Mouse (Mus musculus) heart, adult 11 months (tissue): ENCODE data around the gene Siglecg.

Source experiments
- DNase-seq: peaks from one replicate; pipeline ENCODE4 v3.0.0; 2022

The Siglecg gene

GRCm38 (mm10) chr7:43443126-43443916 lies 35.3 kb downstream of the Siglecg start:
- peak; percentile 99 for DNase-seq

DNA sequence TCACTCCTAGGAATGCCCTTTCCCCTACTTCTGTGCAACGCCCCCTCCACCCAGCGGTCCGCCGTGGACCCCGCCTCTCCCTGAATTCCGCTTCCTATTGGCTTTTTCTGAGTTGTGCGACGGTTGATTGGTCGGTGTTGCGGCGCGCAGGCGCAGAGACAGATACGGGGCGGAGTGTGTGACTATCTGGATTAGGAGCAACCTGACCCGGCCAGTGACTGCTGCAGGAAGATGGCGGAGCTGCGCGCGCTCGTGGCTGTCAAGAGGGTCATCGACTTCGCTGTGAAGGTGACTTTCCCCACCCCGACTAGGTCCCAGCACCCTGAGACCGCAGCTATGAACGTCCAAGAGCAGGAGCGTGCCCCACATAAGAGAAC lies 35.9 kb downstream of the Siglecg start, which contains the start of the genes Etfb and Gm45233:
Gene Etfb, plus strand, starts transcription at position 167 of the 377 bp plus-strand sequence.
Gene Gm45233, plus strand, starts transcription at position 212 of the 377 bp plus-strand sequence.
- DNase-seq, result peak; percentile 100

DNA sequence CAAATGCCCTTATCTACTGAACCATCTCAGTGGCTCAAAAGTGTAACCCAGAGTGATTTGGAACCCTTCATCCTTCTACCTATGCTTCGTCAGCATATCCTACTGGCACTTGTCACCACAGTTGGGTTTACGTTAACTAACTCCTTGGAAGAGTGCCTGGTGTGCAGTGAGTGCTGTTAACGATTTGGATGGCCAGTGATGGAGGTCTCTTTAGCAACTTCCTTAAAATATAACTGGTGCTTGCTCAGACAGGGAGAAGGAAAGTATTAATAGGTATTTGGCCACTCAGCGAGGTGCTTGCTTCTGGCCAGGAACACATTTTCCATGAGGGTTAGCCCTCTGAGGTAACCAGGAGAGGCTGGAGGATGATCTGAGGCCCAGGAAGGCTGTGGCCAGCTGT lies 39.8 kb downstream of the Siglecg start:
- no peak for DNase-seq

DNA sequence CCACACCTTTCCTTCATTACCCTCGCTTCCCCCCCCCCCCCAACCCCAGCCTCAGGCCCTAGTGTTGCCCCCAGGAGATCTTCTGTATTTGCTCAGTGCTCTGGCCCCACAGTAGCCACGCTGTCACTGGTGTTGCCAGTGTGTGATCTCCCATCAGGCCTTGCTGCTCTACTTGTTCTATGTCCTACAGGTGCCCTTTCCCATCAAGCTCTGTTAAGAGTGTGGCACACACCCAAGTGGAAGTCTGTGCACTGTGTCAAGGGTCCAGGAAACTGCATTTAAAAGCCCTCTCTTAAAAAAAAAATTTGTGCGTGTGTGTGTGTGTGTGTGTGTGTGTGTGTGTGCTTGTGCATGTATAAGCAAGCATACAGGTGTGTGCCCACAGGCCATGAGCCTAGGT lies 40.2 kb downstream of the Siglecg start:
- no peak for DNase-seq

GRCm38 (mm10) chr7:43449811-43450210 lies 41.8 kb downstream of the Siglecg start:
- no peak for DNase-seq

- no peak for DNase-seq
Observed at GRCm38 (mm10) chr7:43451726-43452125, 43.7 kb downstream of the Siglecg start.

GRCm38 (mm10) chr7:43452609-43453008 lies 44.6 kb downstream of the Siglecg start:
- DNase-seq, result no peak

- no peak for DNase-seq
Observed at GRCm38 (mm10) chr7:43453599-43454355, 45.8 kb downstream of the Siglecg start.

GRCm38 (mm10) chr7:43454371-43454770 lies 46.4 kb downstream of the Siglecg start:
- DNase-seq, result no peak

DNA sequence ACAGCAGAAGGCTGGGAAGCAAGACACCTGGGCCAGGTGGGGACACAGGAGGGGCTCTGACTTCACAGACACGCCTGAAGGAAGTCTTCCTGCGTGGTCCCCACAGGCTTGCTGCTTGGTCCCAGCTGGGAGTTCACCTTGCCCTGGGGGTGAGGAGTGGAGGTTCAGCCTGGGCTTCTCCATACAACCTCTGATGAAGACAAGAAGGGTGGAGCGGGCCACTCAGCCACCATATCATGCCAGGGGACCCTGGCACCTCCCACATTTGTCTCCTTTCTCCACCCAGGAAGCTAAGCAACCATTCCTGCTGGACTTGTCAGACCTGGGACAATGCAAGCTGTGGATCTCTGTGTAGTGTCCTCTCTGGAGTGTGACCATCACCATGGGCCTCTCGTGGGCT lies 54.8 kb downstream of the Siglecg start, which contains the start of gene Vsig10l:
Gene Vsig10l, plus strand, starts transcription at position 301 of the 400 bp plus-strand sequence.
- no peak for DNase-seq

DNA sequence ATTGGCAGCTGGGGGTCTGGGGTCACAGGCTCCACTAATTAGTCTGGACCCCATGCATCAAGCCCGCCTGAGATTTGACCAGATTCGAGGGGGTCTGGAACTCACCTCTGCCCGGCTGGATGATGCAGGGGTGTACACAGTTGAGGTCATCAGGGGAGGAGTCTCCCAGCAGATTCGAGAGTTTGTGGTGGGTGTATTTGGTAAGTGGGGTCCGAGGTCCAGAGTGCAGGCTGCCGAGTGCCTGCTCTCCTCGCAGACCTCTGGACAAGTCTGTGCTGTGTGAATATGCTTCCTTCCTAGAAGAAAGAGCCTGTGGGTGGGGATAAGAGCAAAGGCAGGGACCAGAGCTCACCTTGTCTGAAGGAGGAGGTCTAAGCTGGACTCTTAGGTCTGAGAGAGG lies 56.0 kb downstream of the Siglecg start:
- no peak for DNase-seq

GRCm38 (mm10) chr7:43464864-43465343 lies 56.9 kb downstream of the Siglecg start:
- peak; percentile 95 for DNase-seq

DNA sequence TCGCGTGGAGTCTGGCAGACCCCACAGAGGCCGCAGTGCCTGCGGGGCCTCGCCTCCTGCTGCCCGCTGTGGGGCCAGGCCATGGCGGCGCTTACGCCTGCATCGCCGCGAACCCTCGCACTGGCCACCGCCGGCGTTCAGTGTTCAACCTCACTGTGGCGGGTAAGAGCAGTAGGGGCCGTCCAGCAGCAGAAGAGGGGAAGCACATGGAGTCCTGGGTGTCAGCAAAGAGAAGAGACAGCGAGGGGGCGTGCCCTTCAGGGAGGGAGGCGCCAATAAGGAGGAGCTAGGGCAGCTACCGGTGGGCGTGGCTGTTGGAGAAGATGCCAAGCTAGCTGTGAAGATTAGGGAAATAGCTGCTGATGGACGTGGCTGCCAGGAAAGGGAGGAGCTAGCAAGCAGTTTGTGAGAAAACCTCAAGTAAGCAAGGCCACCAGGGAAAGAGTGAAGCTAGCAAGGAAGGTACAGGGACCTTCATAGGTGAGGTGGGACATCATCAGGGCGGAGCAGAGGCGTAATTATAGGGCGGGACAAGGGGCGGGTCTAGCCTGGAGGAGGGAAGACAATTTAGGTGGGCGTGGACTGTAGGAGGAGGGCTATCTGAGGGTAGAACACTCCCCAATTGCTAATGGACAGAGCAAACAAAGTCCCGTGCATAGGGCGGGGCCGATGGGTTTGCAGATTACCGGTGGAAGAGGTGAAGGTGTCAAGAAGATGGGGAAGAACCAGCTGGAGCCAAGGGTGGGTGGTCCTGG lies 57.5 kb downstream of the Siglecg start:
- peak; percentile 99 for DNase-seq

GRCm38 (mm10) chr7:43466099-43466694 lies 58.2 kb downstream of the Siglecg start:
- peak; percentile 98 for DNase-seq
